Mouse (Mus musculus) neural tube, embryonic 14.5 days (tissue): ENCODE measurements around the gene Hoxa3. TPM values are rescaled to one million over a fixed set of nuclear protein-coding genes. Genes with fewer than 3 reads are reported as not detected.

ENCODE experiments used
- ATAC-seq: fragments of 200-750 bp; cut with Nextera tagmentation; 2 replicates; pipeline ENCODE4 v1.8.0; 2017; ENCODE audit warnings: low read depth, mild to moderate bottlenecking, moderate TSS enrichment, moderate library complexity
- H3K27ac ChIP-seq: fragments of 300-500 bp; sonication (generic); 2 replicates; pipeline ENCODE4 v1.5.1; 2014; ENCODE audit warnings: low read depth, mild to moderate bottlenecking, control low read depth, low read length, moderate library complexity, mixed read lengths
- H3K27me3 ChIP-seq: fragments of 300-500 bp; sonication (generic); 2 replicates; pipeline ENCODE4 v1.6.1; 2014; ENCODE audit warnings: low read length; ENCODE audit not compliant: control insufficient read depth, insufficient read depth
- H3K36me3 ChIP-seq: fragments of 300-500 bp; sonication (generic); 2 replicates; pipeline ENCODE4 v1.6.1; 2014; ENCODE audit warnings: low read length, mixed read lengths; ENCODE audit not compliant: control insufficient read depth, insufficient read depth
- H3K4me1 ChIP-seq: fragments of 300-500 bp; sonication (generic); 2 replicates; pipeline ENCODE4 v1.6.1; 2014; ENCODE audit warnings: low read length; ENCODE audit not compliant: control insufficient read depth, insufficient read depth
- H3K4me2 ChIP-seq: fragments of 300-500 bp; sonication (generic); 2 replicates; pipeline ENCODE4 v1.6.1; 2014; ENCODE audit warnings: mild to moderate bottlenecking, low read depth, low read length, control low read depth
- H3K4me3 ChIP-seq: fragments of 300-500 bp; sonication (generic); 2 replicates; pipeline ENCODE4 v1.5.1; 2014; ENCODE audit warnings: low read depth, low read length, control low read depth, mixed read lengths
- H3K9ac ChIP-seq: fragments of 300-500 bp; sonication (generic); replicated peaks from 2 replicates; pipeline ENCODE4 v1.6.1; 2014; ENCODE audit warnings: low read depth, mild to moderate bottlenecking, control low read depth, low read length, mixed read lengths
- H3K9me3 ChIP-seq: fragments of 300-500 bp; sonication (generic); 2 replicates; pipeline ENCODE4 v1.6.1; 2016; ENCODE audit warnings: low read length; ENCODE audit not compliant: control insufficient read depth
- WGBS: fragments of 180-500 bp; shearing (Covaris S2); extraction: QIAGEN DNeasy Blood & Tissue Kit; methylation state at CpG from one replicate; pipeline ENCODE4 v1.1.7; 2014; 5-methylcytosine and 5-hydroxymethylcytosine counted together
- polyA plus RNA-seq: library from polyadenylated mRNA; unstranded; fragments of >200 nt; fragmentation: Nextera tagmentation; extraction: Ambion mirVana; gene quantifications from 2 replicates; pipeline ENCODE4 v1.2.1, GENCODE M21; 2014

Gene Hoxa3
- polyA plus RNA-seq, 1 experiment from 2014 or later, result 13.4 TPM

DNA sequence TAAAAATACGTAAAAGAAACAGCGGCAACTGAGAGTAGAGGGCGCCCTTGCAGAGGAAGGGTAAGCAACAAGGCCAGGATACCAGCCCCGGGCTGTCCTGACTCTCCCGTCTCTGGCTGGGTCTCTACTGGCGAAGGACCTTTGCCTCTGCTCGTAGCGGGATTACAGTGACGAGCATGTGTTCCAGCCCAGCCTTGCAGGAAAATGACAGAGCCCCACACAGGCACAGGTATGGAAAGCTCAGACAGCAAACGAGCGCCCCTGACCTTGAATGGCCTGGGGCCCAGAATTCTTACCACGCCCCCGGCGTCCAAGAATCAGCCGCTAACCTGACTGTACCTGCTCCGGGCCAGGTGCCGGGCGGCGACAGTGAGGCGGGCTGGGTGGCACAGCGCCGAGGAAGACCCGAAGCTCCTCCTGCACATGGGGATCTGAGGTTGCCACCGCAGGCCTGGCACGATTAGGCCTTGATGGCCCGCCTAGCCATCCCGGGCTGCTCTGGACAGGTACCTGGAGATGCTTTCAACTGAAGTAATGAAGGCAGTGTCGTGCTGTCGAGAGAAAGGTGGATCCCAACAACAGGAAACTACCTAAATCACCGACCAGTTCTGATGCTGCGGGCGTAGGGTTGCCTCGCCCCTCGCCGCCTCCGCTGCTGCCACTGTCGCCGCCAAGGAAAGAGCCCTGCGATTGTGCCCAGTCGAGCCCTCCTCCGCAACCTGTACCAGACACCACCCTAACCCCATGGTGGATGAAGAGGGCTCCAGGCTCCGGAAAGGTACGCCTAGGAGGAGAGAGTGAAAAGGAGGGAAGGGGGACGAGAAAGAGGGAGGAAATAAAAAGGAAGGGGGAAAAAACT is 16.7 kb upstream of the Hoxa3 start:
- Histone ChIP-seq H3K4me2 (peak overlapping the region; percentile 90), H3K9ac (peak overlapping the region; percentile 94), H3K4me3 (peak overlapping the region; percentile 57), H3K27me3 (no peaks in the 10 kb centered on the region), H3K27ac (peak overlapping the region; percentile 97), H3K36me3 (no peaks in the 10 kb centered on the region), H3K4me1 (peaks cover 18% of the 10 kb centered on the region), H3K9me3 (no peaks in the 10 kb centered on the region)
- 2% methylated on average over 43 of the region's 44 CpGs for WGBS
- ATAC-seq, result no peak

DNA sequence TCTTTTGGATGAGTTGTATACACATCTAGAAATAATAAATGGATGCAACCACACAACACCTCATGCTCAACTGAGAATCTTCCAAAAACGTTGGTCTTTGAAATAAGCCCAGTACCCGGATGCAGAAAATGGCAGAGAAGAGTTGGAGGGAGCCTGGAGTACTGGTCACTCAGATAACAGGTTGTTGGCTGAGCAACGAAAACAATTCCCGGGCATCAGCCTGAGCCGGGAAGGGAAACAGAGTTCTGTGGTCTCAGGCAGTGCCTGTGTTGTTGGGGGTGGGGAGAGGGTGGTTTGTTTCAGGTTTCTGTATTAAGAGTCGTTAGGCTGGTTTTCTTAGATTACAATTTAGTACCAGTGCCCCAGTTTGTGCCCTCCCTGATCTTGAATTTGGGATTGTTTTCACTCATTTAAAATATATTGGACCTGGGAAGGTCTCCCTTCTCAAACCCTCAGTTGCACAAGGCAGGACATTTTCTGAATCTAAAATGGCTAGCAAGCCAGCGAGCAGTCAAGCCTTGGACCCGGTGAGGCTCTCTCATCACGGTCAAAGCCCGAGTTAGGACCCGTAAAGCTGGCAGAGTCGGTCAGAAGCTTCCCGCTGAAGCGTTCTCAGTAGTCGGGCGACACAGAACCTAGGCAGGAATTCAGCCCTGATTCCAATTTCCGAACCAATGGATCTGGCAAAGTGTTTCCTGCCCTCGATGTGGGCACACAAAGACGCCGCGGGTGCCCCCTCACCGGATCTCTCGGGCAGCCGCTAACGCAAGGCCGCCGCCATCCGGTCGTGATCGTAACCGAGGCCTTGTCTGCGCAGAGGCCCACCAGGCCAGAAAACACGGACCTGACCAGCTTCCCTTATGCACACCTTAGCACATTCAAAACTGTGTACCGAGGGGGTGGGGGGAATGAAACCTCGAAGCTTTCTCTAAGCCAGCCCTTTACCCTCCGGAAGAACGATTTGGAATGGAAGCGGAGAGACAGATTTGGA is 15.6 kb upstream of the Hoxa3 start:
- no peaks in the 10 kb centered on the region for H3K9me3 ChIP-seq
- peak overlapping the region; percentile 97 for H3K27ac ChIP-seq
- no peak for ATAC-seq
- H3K4me3 ChIP-seq, result peak overlapping the region; percentile 57
- peak overlapping the region; percentile 94 for H3K9ac ChIP-seq
- peak overlapping the region; percentile 90 for H3K4me2 ChIP-seq
- H3K4me1 ChIP-seq, result peaks cover 18% of the 10 kb centered on the region
- 2% methylated on average over 38 of the region's 38 CpGs for WGBS
- H3K36me3 ChIP-seq, result no peaks in the 10 kb centered on the region
- H3K27me3 ChIP-seq, result no peaks in the 10 kb centered on the region

DNA sequence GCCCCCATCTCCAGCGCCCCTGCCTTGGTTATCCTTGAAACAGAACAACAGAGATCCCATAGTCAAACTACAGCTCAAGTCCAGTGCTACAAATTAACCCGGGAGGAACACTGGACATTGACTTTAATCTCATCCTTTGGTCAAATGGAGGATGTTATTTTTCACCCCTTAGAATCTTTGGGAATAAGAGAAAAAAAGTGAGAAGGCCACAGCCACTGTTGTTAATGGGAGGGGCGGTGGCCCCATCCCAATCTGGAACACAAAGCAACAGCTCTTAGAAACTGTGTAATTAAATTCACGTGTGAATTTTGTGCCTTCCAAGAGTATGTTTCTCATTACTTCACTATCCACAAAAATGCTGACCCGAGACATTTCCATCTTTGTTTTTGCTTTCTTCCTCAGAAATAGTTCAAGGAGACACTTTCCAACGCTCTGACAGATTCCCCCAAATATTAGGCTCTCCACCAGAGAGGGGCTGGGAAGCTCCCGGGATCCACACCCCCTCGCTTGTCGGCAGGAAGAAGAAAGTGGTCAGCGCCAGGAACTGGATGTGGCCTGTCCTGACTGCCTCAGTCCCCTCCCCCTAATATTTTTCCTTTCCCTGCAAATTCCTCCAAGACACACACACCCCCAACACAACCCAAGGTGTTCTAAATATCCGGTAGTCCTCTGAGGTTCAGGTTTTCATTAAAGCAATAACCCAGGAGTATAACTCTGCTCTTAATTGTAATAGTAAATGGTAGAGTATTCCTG is 14.5 kb upstream of the Hoxa3 start:
- Histone ChIP-seq H3K27ac (peak overlapping the region; percentile 99), H3K4me1 (peaks cover 16% of the 10 kb centered on the region), H3K27me3 (no peaks in the 10 kb centered on the region), H3K4me3 (peak overlapping the region; percentile 88), H3K36me3 (no peaks in the 10 kb centered on the region), H3K9ac (peak overlapping the region; percentile 98), H3K4me2 (peak overlapping the region; percentile 99), H3K9me3 (no peaks in the 10 kb centered on the region)
- WGBS, result 5% methylated on average over 11 of the region's 11 CpGs
- ATAC-seq, result no peak

DNA sequence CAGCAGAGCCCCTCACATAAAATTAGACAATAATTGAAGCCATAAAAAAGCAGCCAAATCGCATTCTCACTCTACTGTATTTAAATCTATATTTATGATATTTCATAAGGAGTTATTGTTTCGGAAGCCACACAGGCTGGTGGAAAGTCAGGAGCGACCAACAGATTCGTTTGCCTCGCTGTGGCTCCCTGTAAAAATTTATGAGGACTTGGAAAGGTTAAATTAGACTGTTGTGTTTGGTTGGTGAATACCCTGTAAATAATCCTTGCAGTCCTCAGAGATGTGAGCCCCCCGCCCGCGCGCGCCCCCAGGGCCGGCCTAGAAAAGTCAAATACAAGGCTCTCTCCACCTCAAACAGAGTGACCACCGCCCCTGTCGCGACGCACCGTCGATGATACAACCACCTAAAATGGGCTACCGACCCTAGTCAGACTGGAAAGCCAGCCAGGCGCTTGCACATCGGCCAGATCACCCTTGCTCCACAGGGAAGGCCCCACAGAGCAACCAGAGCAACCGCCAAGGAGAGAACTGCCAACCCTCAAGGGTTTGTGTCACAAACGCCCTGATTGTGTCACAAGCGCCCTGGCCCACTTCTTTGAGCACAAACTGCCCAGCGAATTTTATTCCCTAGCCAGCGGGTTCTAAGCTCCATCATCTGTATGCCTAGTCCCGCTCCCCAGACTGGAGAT is 13.6 kb upstream of the Hoxa3 start:
- Histone ChIP-seq H3K9ac (peak overlapping the region; percentile 98), H3K4me2 (peak overlapping the region; percentile 99), H3K27me3 (no peaks in the 10 kb centered on the region), H3K36me3 (no peaks in the 10 kb centered on the region), H3K4me3 (peak overlapping the region; percentile 88), H3K9me3 (no peaks in the 10 kb centered on the region), H3K4me1 (peaks cover 16% of the 10 kb centered on the region), H3K27ac (peak overlapping the region; percentile 99)
- ATAC-seq, result peak; percentile 12
- WGBS, result under 1% methylated on average over 26 of the region's 26 CpGs

DNA sequence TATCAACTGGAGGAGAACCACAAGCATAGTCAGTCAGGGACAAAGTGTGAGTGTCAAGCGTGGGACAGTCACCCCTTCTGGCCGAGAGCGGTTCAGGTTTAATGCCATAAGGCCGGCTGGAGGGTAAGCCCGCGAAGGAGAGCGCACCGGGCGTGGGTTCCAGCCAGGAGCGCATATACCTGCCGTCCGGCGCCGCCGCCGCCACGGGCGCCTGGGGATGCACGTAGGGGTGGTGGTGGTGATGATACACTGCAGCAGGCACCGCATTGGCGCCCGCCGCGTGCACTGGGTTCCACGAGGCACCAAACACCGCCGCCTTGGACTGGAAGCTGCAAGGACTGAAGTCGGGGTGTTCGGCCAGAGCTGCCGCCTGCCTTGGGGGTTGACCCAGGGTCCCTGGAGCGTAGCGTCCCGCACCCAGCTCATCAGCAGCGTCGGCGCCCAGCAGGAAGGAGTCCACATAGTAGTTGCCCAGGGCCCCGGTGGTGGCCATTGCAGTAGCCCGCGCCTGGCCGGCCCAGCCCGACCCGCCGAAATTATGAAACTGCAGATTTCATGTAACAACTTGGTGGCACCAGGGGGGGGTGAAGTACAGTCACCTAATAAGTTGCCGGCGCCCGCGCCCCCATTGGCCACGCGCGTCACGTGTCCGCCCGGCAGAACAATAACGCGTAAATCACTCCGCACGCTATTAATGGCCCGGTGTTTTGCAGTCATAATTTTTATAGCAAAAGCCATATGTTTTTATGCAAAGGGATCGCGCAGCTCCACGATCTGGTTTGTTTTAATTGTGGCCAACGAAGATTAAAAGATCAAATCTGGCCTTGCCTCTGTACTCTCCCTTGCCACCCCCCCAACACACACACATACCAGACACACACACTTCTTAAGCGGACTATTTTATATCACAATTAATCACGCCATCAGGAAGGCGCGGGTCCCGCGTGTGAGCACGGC is 12.8 kb upstream of the Hoxa3 start:
- H3K27me3 ChIP-seq, result no peaks in the 10 kb centered on the region
- under 1% methylated on average over 69 of the region's 69 CpGs for WGBS
- peak overlapping the region; percentile 99 for H3K27ac ChIP-seq
- H3K4me3 ChIP-seq, result peak overlapping the region; percentile 88
- no peaks in the 10 kb centered on the region for H3K9me3 ChIP-seq
- H3K4me1 ChIP-seq, result peaks cover 16% of the 10 kb centered on the region
- no peaks in the 10 kb centered on the region for H3K36me3 ChIP-seq
- peak overlapping the region; percentile 98 for H3K9ac ChIP-seq
- H3K4me2 ChIP-seq, result peak overlapping the region; percentile 99
- peak; percentile 63 for ATAC-seq

DNA sequence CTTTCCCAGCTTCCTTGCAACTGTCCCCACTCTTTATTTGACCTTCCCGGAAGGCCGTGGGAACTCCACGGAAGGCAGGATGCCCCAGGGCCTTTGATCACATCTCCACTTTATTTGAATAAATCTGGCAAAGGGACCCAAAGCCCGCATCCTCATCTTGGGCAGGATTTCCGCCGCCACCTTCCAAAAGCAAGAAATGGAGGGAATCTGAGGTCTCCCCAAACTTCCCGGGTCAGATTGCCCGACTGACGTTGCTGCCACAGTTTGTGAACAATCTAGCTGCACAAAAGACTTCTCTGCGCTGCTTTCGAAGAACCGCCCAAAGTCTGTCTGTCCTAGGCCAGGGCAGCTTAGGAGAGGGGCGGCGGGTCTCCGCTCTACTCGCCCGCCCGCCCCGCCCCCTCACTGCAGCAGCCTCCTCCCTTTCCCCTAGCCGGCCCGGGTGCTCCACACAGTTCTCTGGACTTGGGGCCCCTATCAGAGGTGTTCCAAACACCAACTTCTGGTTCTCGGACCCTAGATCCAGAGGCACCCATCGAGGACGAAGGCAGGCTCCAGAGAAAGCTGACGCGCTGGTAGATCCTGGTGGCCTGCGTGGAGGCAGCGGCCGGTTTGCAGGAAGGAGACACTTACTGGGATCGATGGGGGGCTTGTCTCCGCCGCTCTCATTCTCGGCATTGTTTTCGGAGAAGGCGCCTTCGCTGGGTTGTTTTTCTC is 11.9 kb upstream of the Hoxa3 start:
- peak overlapping the region; percentile 99 for H3K4me2 ChIP-seq
- peaks cover 17% of the 10 kb centered on the region for H3K4me1 ChIP-seq
- ATAC-seq, result no peak
- no peaks in the 10 kb centered on the region for H3K27me3 ChIP-seq
- H3K36me3 ChIP-seq, result no peaks in the 10 kb centered on the region
- H3K9ac ChIP-seq, result peak overlapping the region; percentile 98
- under 1% methylated on average over 36 of the region's 36 CpGs for WGBS
- no peaks in the 10 kb centered on the region for H3K9me3 ChIP-seq
- peak overlapping the region; percentile 99 for H3K27ac ChIP-seq
- H3K4me3 ChIP-seq, result peak overlapping the region; percentile 88

DNA sequence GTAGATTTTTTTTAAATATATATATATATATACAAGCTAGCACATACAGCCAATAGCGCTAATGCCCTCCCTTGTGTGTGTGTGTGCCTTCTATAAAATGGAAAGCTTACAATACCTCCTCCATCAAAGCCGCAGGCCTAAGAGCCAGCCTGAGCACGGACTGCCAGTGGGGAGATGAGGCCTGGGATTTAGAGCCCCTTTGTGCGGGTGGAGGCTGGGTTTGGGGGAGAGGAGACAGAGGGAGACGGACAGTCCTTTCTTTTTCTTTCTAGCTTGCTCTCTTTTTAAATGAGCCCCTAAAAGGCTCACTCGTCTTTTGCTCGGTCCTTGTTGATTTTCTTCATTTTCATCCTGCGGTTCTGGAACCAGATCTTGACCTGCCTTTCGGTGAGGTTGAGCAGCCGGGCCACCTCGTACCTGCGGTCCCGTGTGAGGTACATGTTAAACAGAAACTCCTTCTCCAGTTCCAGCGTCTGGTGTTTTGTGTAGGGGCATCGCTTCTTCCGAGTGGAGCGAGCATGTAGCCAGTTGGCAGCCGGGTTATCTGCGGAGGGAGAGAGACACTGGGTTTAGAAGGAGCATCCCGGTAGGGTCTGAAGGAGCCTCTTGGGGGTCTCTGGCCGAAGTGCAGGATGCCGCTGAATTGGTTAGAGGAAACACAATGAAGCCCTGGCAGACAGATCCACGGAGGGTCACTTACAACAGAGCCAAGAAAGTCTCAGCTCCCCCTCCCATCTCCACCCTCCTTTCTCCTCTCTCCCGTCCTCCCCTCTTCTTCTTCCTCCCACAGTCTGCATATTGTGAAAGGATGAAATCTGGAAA is 11.0 kb upstream of the Hoxa3 start:
- Histone ChIP-seq H3K9me3 (no peaks in the 10 kb centered on the region), H3K36me3 (no peaks in the 10 kb centered on the region), H3K4me1 (peaks cover 26% of the 10 kb centered on the region), H3K27ac (peak overlapping the region; percentile 99), H3K9ac (peak overlapping the region; percentile 98), H3K4me2 (peak overlapping the region; percentile 99), H3K4me3 (peak overlapping the region; percentile 88), H3K27me3 (no peaks in the 10 kb centered on the region)
- 2% methylated on average over 24 of the region's 24 CpGs for WGBS
- no peak for ATAC-seq
